11 mouse cellular contexts compared by ENCODE assay signal in genomic region chr12:32127599-32128507, GRCm38 (mm10).
DNase-seq lines count a peak whose midpoint lies in the region; ATAC-seq and TF ChIP-seq lines count a peak whose summit lies in the region.
"Had no signal": no experiment of that assay in that cellular context is flagged by ENCODE, and none has a peak within 500 bp of the region (broad histone marks: within the 10 kb centered on the region; RNA-seq: fewer than 3 reads in every experiment).

No protein-coding gene starts in this region.

- peak overlapping the region; percentile 12; the same call in 1 of the 2 replicates for H3K4me2 ChIP-seq in forebrain, embryonic 13.5 days
- H3K4me2 ChIP-seq in forebrain, embryonic 16.5 days (ENCODE audit: low read length), result no peak overlapping the region
- H3K4me2 ChIP-seq in hindbrain, postnatal 0 days (ENCODE audit: low read depth, low read length), result peak overlapping the region; percentile 30; the same call in 1 of the 2 replicates
- peak overlapping the region; percentile 31 for H3K4me2 ChIP-seq in midbrain, embryonic 13.5 days (replicated peaks)

- intact Hi-C loops in left cerebral cortex, postnatal 4 days (cut with DNase I), result no loop called here

- ATAC-seq in forebrain, embryonic 13.5 days, result no peak
- ATAC-seq in forebrain, embryonic 16.5 days, result no peak
- peak; percentile 76 for ATAC-seq in hindbrain, postnatal 0 days
- 0 out of 2 replicates have a peak, but pooled peaks have one; percentile 34 for ATAC-seq in midbrain, embryonic 13.5 days

- no peak overlapping the region for H3K27ac ChIP-seq in forebrain, embryonic 13.5 days
- H3K27ac ChIP-seq in forebrain, embryonic 16.5 days (ENCODE audit: low read length), result no peak overlapping the region
- H3K27ac ChIP-seq in hindbrain, postnatal 0 days, result no peak overlapping the region; the same call in 1 of the 2 replicates
- peak overlapping the region; percentile 40; the same call in 1 of the 2 replicates for H3K27ac ChIP-seq in midbrain, embryonic 13.5 days

- H3K9ac ChIP-seq in forebrain, embryonic 13.5 days, result no peak overlapping the region
- H3K9ac ChIP-seq in forebrain, embryonic 16.5 days (replicated peaks; ENCODE audit: low read depth, low read length), result no peak overlapping the region
- H3K9ac ChIP-seq in hindbrain, postnatal 0 days (replicated peaks; ENCODE audit: low read length), result no peak overlapping the region
- H3K9ac ChIP-seq in midbrain, embryonic 13.5 days (replicated peaks), result no peak overlapping the region

- H3K36me3 ChIP-seq in forebrain, embryonic 13.5 days (ENCODE audit: poor library complexity, severe bottlenecking), result no peaks in the 10 kb centered on the region
- H3K36me3 ChIP-seq in forebrain, embryonic 16.5 days (ENCODE audit: control insufficient read depth, insufficient read depth), result no peaks in the 10 kb centered on the region
- H3K36me3 ChIP-seq in hindbrain, postnatal 0 days (ENCODE audit: insufficient read depth, low read length), result no peaks in the 10 kb centered on the region
- no peaks in the 10 kb centered on the region for H3K36me3 ChIP-seq in midbrain, embryonic 13.5 days

- no peak overlapping the region for H3K4me3 ChIP-seq in forebrain, embryonic 13.5 days
- no peak overlapping the region for H3K4me3 ChIP-seq in forebrain, embryonic 16.5 days (replicated peaks; ENCODE audit: low read length)
- peak overlapping the region; percentile 11; the same call in 1 of the 2 replicates for H3K4me3 ChIP-seq in hindbrain, postnatal 0 days (ENCODE audit: low read length)
- H3K4me3 ChIP-seq in midbrain, embryonic 13.5 days (replicated peaks), result no peak overlapping the region

- H3K4me1 ChIP-seq in forebrain, embryonic 13.5 days, result peaks cover 16% of the 10 kb centered on the region
- 0 out of 2 replicates have a peak, but pooled peaks cover 2% of the 10 kb centered on the region for H3K4me1 ChIP-seq in forebrain, embryonic 16.5 days (replicated peaks; ENCODE audit: control insufficient read depth, insufficient read depth, low read length)
- H3K4me1 ChIP-seq in hindbrain, postnatal 0 days (ENCODE audit: insufficient read depth, low read length), result no peaks in the 10 kb centered on the region
- peaks cover 16% of the 10 kb centered on the region for H3K4me1 ChIP-seq in midbrain, embryonic 13.5 days (replicated peaks)

- DNase-seq in MN1 (ENCODE audit: low spot score), result peak; percentile 75
- DNase-seq in hindbrain, postnatal 0 days (ENCODE audit: low spot score), result peak; percentile 20
- DNase-seq in gastrocnemius, adult 8-10 months (ENCODE audit: low spot score in 2 of 2), result no peak
- no peak for DNase-seq in ovary, postnatal 14 days (ENCODE audit: low spot score)
- no peak for DNase-seq in left cerebral cortex, postnatal 4 days
- DNase-seq: cerebellum, adult 9-10 months; gastrocnemius, postnatal 10 days; lung, postnatal 36 days had no signal

- no peaks in the 10 kb centered on the region for H3K9me3 ChIP-seq in forebrain, embryonic 13.5 days (replicated peaks)
- no peaks in the 10 kb centered on the region for H3K9me3 ChIP-seq in forebrain, embryonic 16.5 days (ENCODE audit: control insufficient read depth, low read length)
- no peaks in the 10 kb centered on the region for H3K9me3 ChIP-seq in hindbrain, postnatal 0 days (ENCODE audit: low read length)
- H3K9me3 ChIP-seq in midbrain, embryonic 13.5 days, result no peaks in the 10 kb centered on the region

- H3K27me3 ChIP-seq in forebrain, embryonic 13.5 days, result no peaks in the 10 kb centered on the region
- no peaks in the 10 kb centered on the region for H3K27me3 ChIP-seq in forebrain, embryonic 16.5 days (replicated peaks; ENCODE audit: control insufficient read depth, insufficient read depth, low read length)
- H3K27me3 ChIP-seq in hindbrain, postnatal 0 days (ENCODE audit: insufficient read depth, low read length), result no peaks in the 10 kb centered on the region
- H3K27me3 ChIP-seq in midbrain, embryonic 13.5 days, result no peaks in the 10 kb centered on the region

- WGBS in forebrain, embryonic 13.5 days, result 28% methylated on average over 14 of the region's 14 CpGs
- 27% methylated on average over 14 of the region's 14 CpGs for WGBS in forebrain, embryonic 16.5 days
- 30% methylated on average over 14 of the region's 14 CpGs for WGBS in hindbrain, postnatal 0 days
- WGBS in midbrain, embryonic 13.5 days, result 24% methylated on average over 14 of the region's 14 CpGs

- TF ChIP-seq CTCF in hindbrain, postnatal 0 days (IDR thresholded peaks at IDR 0.05; ENCODE audit: low read depth), result no peak

Comparison
In these comparisons a context has a peak if more than half of its experiments do, and no peak if none do; other contexts are left out.
1. ATAC-seq: peak in hindbrain, postnatal 0 days (single experiment) and midbrain, embryonic 13.5 days (single experiment); none in forebrain, embryonic 13.5 days (single experiment) and forebrain, embryonic 16.5 days (single experiment).
2. DNase-seq: peak in MN1 (single experiment) and hindbrain, postnatal 0 days (single experiment); none in gastrocnemius, adult 8-10 months (0 of 2), ovary, postnatal 14 days (single experiment) and left cerebral cortex, postnatal 4 days (single experiment).